Mouse (Mus musculus): Measurements from ENCODE around the gene Ogfr.

DNA sequence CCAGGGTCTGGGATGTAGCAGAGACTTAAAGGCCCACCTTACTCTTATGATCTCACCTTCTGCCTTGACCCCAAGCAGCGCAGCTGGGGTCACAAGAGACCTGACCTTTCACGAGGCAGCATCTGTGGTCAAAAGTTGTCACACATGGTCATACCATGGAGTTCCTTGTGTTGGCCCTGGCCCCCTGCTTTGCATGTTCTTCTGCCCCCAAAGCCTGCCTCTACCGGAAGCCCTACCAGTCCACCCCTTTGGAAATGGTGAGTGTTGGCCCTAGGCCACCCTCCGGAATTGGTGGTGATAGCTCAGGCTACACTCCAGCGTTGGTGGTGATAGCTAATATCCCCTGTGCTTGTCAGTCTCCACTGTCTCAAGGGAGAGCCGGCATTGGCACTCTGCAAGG is 25.7 kb upstream of the Ogfr start:
- TF ChIP-seq POLR2A (IDR thresholded peaks at IDR 0.05; ENCODE audit: borderline replicate concordance, control insufficient read depth, low read depth, low read length) (no peak), CTCF (IDR thresholded peaks at IDR 0.05; ENCODE audit: control insufficient read depth, insufficient read depth, low read length) (no peak)
